Mouse (Mus musculus): ENCODE measurements at regions not wholly inside any gene's neighbourhood (a gene's known extent, or its start where the extent isn't known, plus 50 kb on each side); places are given as distances from the start of the nearest gene placed in this dataset.
A peak's percentile ranks its signal among the peaks of the same experiment; 100 is the strongest.
"Not testable (repeated sequence)": the region's sequence is repeated elsewhere in the genome, so short reads cannot be mapped to it uniquely, and the experiment has no call there.

GRCm38 (mm10) chr1:4570730-4571129 lies 237.0 kb upstream of the Gm37988 start:
- DNase-seq (ENCODE audit: extremely low spot score), result no peak

GRCm38 (mm10) chr1:4571299-4572202 lies 236.1 kb upstream of the Gm37988 start:
- DNase-seq (ENCODE audit: extremely low spot score), result peak; percentile 81

- no peak for DNase-seq (ENCODE audit: extremely low spot score)
These were observed 235.4 kb upstream of the Gm37988 start for GRCm38 (mm10) chr1:4572311-4572710.

GRCm38 (mm10) chr1:4574101-4574500 lies 233.6 kb upstream of the Gm37988 start:
- DNase-seq (ENCODE audit: extremely low spot score), result no peak

- DNase-seq (ENCODE audit: extremely low spot score), result no peak
These were observed 230.7 kb upstream of the Gm37988 start for GRCm38 (mm10) chr1:4576957-4577356.

GRCm38 (mm10) chr1:4582534-4582933 lies 225.2 kb upstream of the Gm37988 start:
- no peak for DNase-seq (ENCODE audit: extremely low spot score)

- DNase-seq (ENCODE audit: extremely low spot score), result no peak
These were observed 209.8 kb upstream of the Gm37988 start for GRCm38 (mm10) chr1:4597856-4598255.

GRCm38 (mm10) chr1:4598425-4598824 lies 209.3 kb upstream of the Gm37988 start:
- no peak for DNase-seq (ENCODE audit: extremely low spot score)

GRCm38 (mm10) chr1:4602386-4602785 lies 205.3 kb upstream of the Gm37988 start:
- no peak for DNase-seq (ENCODE audit: extremely low spot score)

- DNase-seq (ENCODE audit: extremely low spot score), result no peak
These were observed 198.9 kb upstream of the Gm37988 start for GRCm38 (mm10) chr1:4608824-4609223.

GRCm38 (mm10) chr1:4613305-4613704 lies 194.4 kb upstream of the Gm37988 start:
- peak; percentile 7 for DNase-seq (ENCODE audit: extremely low spot score)

GRCm38 (mm10) chr1:4615286-4615685 lies 192.4 kb upstream of the Gm37988 start:
- no peak for DNase-seq (ENCODE audit: extremely low spot score)

- DNase-seq (ENCODE audit: extremely low spot score), result no peak
These were observed 190.2 kb upstream of the Gm37988 start for GRCm38 (mm10) chr1:4617479-4617878.

GRCm38 (mm10) chr1:4622408-4622807 lies 185.3 kb upstream of the Gm37988 start:
- DNase-seq (ENCODE audit: extremely low spot score), result no peak

- DNase-seq (ENCODE audit: extremely low spot score), result no peak
These were observed 184.4 kb upstream of the Gm37988 start for GRCm38 (mm10) chr1:4623268-4623667.

GRCm38 (mm10) chr1:4653937-4654336 lies 153.8 kb upstream of the Gm37988 start:
- peak; percentile 10 for DNase-seq (ENCODE audit: extremely low spot score)

GRCm38 (mm10) chr1:4655252-4655651 lies 152.4 kb upstream of the Gm37988 start:
- no peak for DNase-seq (ENCODE audit: extremely low spot score)

- DNase-seq (ENCODE audit: extremely low spot score), result no peak
These were observed 150.8 kb upstream of the Gm37988 start for GRCm38 (mm10) chr1:4656883-4657282.

GRCm38 (mm10) chr1:4660081-4660480 lies 147.6 kb upstream of the Gm37988 start:
- not testable (repeated sequence) for DNase-seq (ENCODE audit: extremely low spot score)

- not testable (repeated sequence) for DNase-seq (ENCODE audit: extremely low spot score)
These were observed 147.1 kb upstream of the Gm37988 start for GRCm38 (mm10) chr1:4660616-4661015.

- no peak for DNase-seq (ENCODE audit: extremely low spot score)
These were observed 145.9 kb upstream of the Gm37988 start for GRCm38 (mm10) chr1:4661761-4662160.

GRCm38 (mm10) chr1:4669732-4670131 lies 138.0 kb upstream of the Gm37988 start:
- DNase-seq (ENCODE audit: extremely low spot score), result no peak

GRCm38 (mm10) chr1:4671237-4672019 lies 136.3 kb upstream of the Gm37988 start:
- no peak for DNase-seq (ENCODE audit: extremely low spot score)

Data from embryo, embryonic 9.5 days (tissue).